Comparison of ENCODE assay signal across 19 mouse cellular contexts in genomic region chr8:122005422-122006204, GRCm38 (mm10). TPM values are rescaled to one million over a fixed set of nuclear protein-coding genes. Genes with fewer than 3 reads are reported as not detected.
A peak's percentile ranks its signal among the peaks of the same experiment; 100 is the strongest.
DNase-seq lines count a peak whose midpoint lies in the region; ATAC-seq and TF ChIP-seq lines count a peak whose summit lies in the region.
"Had no signal": no experiment of that assay in that cellular context is flagged by ENCODE, and none has a peak within 500 bp of the region (broad histone marks: within the 10 kb centered on the region; RNA-seq: fewer than 3 reads in every experiment).

No protein-coding gene starts in this region.

- no peaks in the 10 kb centered on the region for H3K4me1 ChIP-seq in embryonic facial prominence, embryonic 14.5 days (ENCODE audit: control insufficient read depth, insufficient read depth, low read length)
- H3K4me1 ChIP-seq in embryonic facial prominence, embryonic 10.5 days: no peaks in the 10 kb centered on the region
- no peaks in the 10 kb centered on the region for H3K4me1 ChIP-seq in kidney, postnatal 0 days (replicated peaks; ENCODE audit: insufficient read depth, low read length)
- 0 out of 2 replicates have a peak, but pooled peaks cover 6% of the 10 kb centered on the region for H3K4me1 ChIP-seq in liver, embryonic 12.5 days
- H3K4me1 ChIP-seq: embryonic facial prominence, embryonic 12.5 days; lung, embryonic 15.5 days had no signal

- H3K9ac ChIP-seq in embryonic facial prominence, embryonic 14.5 days (ENCODE audit: low read depth, low read length): no peak overlapping the region
- H3K9ac ChIP-seq in kidney, postnatal 0 days (ENCODE audit: low read depth, low read length): no peak overlapping the region
- no peak overlapping the region for H3K9ac ChIP-seq in liver, embryonic 12.5 days
- H3K9ac ChIP-seq: embryonic facial prominence, embryonic 12.5 days; forebrain, embryonic 12.5 days; heart, embryonic 15.5 days; lung, embryonic 15.5 days had no signal

- no peak overlapping the region for H3K27ac ChIP-seq in embryonic facial prominence, embryonic 14.5 days (replicated peaks; ENCODE audit: low read depth, low read length)
- no peak overlapping the region for H3K27ac ChIP-seq in embryonic facial prominence, embryonic 10.5 days (replicated peaks)
- H3K27ac ChIP-seq in kidney, postnatal 0 days: no peak overlapping the region
- no peak overlapping the region for H3K27ac ChIP-seq in liver, embryonic 12.5 days
- H3K27ac ChIP-seq: embryonic facial prominence, embryonic 12.5 days; forebrain, embryonic 12.5 days; heart, embryonic 15.5 days; hindbrain, embryonic 10.5 days; lung, embryonic 15.5 days; stomach, postnatal 0 days had no signal

- H3K4me3 ChIP-seq in embryonic facial prominence, embryonic 14.5 days (ENCODE audit: low read depth, low read length): no peak overlapping the region
- H3K4me3 ChIP-seq in embryonic facial prominence, embryonic 10.5 days: no peak overlapping the region
- H3K4me3 ChIP-seq in kidney, postnatal 0 days (replicated peaks; ENCODE audit: low read depth, low read length): no peak overlapping the region
- H3K4me3 ChIP-seq in liver, embryonic 12.5 days: no peak overlapping the region
- H3K4me3 ChIP-seq: embryonic facial prominence, embryonic 12.5 days; forebrain, embryonic 12.5 days; heart, embryonic 15.5 days; hindbrain, embryonic 10.5 days; lung, embryonic 15.5 days had no signal

- 90% methylated on average over 24 of the region's 25 CpGs for WGBS in embryonic facial prominence, embryonic 14.5 days
- WGBS in embryonic facial prominence, embryonic 10.5 days: 89% methylated on average over 25 of the region's 25 CpGs
- WGBS in kidney, postnatal 0 days: 74% methylated on average over 25 of the region's 25 CpGs
- WGBS in liver, embryonic 12.5 days (ENCODE audit: insufficient replicate concordance): 86% methylated on average over 25 of the region's 25 CpGs

- H3K27me3 ChIP-seq in embryonic facial prominence, embryonic 14.5 days (replicated peaks; ENCODE audit: control insufficient read depth, insufficient read depth, low read length): no peaks in the 10 kb centered on the region
- no peaks in the 10 kb centered on the region for H3K27me3 ChIP-seq in embryonic facial prominence, embryonic 10.5 days (replicated peaks; ENCODE audit: low read depth, poor library complexity, severe bottlenecking)
- no peaks in the 10 kb centered on the region for H3K27me3 ChIP-seq in kidney, postnatal 0 days (ENCODE audit: insufficient read depth, low read length)
- no peaks in the 10 kb centered on the region for H3K27me3 ChIP-seq in liver, embryonic 12.5 days (replicated peaks)
- H3K27me3 ChIP-seq: embryonic facial prominence, embryonic 12.5 days; forebrain, embryonic 12.5 days; heart, embryonic 15.5 days; lung, embryonic 15.5 days had no signal

- H3K36me3 ChIP-seq in embryonic facial prominence, embryonic 14.5 days (ENCODE audit: control insufficient read depth, insufficient read depth, low read length): peaks cover 81% of the 10 kb centered on the region
- H3K36me3 ChIP-seq in embryonic facial prominence, embryonic 10.5 days (replicated peaks): peaks cover 88% of the 10 kb centered on the region
- peaks cover 43% of the 10 kb centered on the region for H3K36me3 ChIP-seq in kidney, postnatal 0 days (ENCODE audit: insufficient read depth, low read length)
- peaks cover 91% of the 10 kb centered on the region for H3K36me3 ChIP-seq in liver, embryonic 12.5 days

- no peak for DNase-seq in embryonic facial prominence, embryonic 14.5 days (ENCODE audit: low spot score)
- DNase-seq in embryonic facial prominence, embryonic 10.5 days (ENCODE audit: low spot score): no peak
- DNase-seq in kidney, postnatal 0 days (ENCODE audit: low spot score): no peak
- no peak for DNase-seq in kidney, adult 11 months
- peak; percentile 39 for DNase-seq in brain, embryonic 14.5 days (ENCODE audit: low read depth)
- DNase-seq in cerebellum, postnatal 25 days: peak; percentile 46 to 70
- DNase-seq in frontal cortex, postnatal 14 days (ENCODE audit: low spot score in 2 of 2): no peak
- DNase-seq: kidney, adult 18-20 months; retina, postnatal 1 day; spleen, adult 18-20 months; thymus, postnatal 14 days had no signal

- no peaks in the 10 kb centered on the region for H3K9me3 ChIP-seq in embryonic facial prominence, embryonic 14.5 days (ENCODE audit: control insufficient read depth, low read length)
- no peaks in the 10 kb centered on the region for H3K9me3 ChIP-seq in embryonic facial prominence, embryonic 10.5 days
- H3K9me3 ChIP-seq in kidney, postnatal 0 days (replicated peaks; ENCODE audit: low read length): no peaks in the 10 kb centered on the region
- no peaks in the 10 kb centered on the region for H3K9me3 ChIP-seq in liver, embryonic 12.5 days (replicated peaks)
- H3K9me3 ChIP-seq: embryonic facial prominence, embryonic 12.5 days; forebrain, embryonic 12.5 days; heart, embryonic 15.5 days; hindbrain, embryonic 10.5 days; lung, embryonic 15.5 days had no signal

- no peak for TF ChIP-seq CTCF in kidney, postnatal 0 days (IDR thresholded peaks at IDR 0.05; ENCODE audit: low read depth)
- TF ChIP-seq CTCF in brain, embryonic 14.5 days (IDR thresholded peaks at IDR 0.05; ENCODE audit: borderline replicate concordance, extremely low read depth, insufficient read depth, insufficient read length): no peak

- peak; percentile 27; the same call in 1 of the 2 replicates for ATAC-seq in embryonic facial prominence, embryonic 14.5 days (ENCODE audit: low read depth)
- 0 out of 2 replicates have a peak, but pooled peaks have one; percentile 33 for ATAC-seq in kidney, postnatal 0 days (replicated peaks; ENCODE audit: low FRiP score, low read depth)
- no peak for ATAC-seq in liver, embryonic 12.5 days

- no peak for TF ChIP-seq POLR2A in brain, embryonic 14.5 days (IDR thresholded peaks at IDR 0.05; ENCODE audit: borderline replicate concordance, extremely low read depth, insufficient read depth, insufficient read length, poor library complexity, severe bottlenecking)

- no peak overlapping the region for H3K4me2 ChIP-seq in embryonic facial prominence, embryonic 14.5 days (ENCODE audit: low read depth, low read length)
- H3K4me2 ChIP-seq in kidney, postnatal 0 days (ENCODE audit: low read length): no peak overlapping the region
- H3K4me2 ChIP-seq in liver, embryonic 12.5 days: no peak overlapping the region
- H3K4me2 ChIP-seq: embryonic facial prominence, embryonic 12.5 days; forebrain, embryonic 12.5 days; heart, embryonic 15.5 days; liver, embryonic 11.5 days; lung, embryonic 15.5 days had no signal

RNA-seq across cellular contexts. Expression of gene Banp, which starts 56.1 kb away (rescaled TPM):
- polyA plus RNA-seq in embryonic facial prominence, embryonic 14.5 days (2014; fragmentation: Nextera tagmentation; extraction: Ambion mirVana): 32.1 and 34.9 TPM in 2 replicates
- polyA plus RNA-seq in embryonic facial prominence, embryonic 10.5 days (2016; fragmentation: Nextera tagmentation; extraction: Ambion mirVana): 55.2 and 64.8 TPM in 2 replicates
- 23.1 and 24.6 TPM in 2 replicates for polyA plus RNA-seq in kidney, postnatal 0 days (2015; fragmentation: Nextera tagmentation; extraction: Ambion mirVana)
- polyA plus RNA-seq in brain, embryonic 14.5 days (2012; rRNA removed): 114 and 148 TPM in 2 replicates
- polyA plus RNA-seq in liver, embryonic 12.5 days (2016; fragmentation: Nextera tagmentation; extraction: Ambion mirVana): 22.4 and 25.4 TPM in 2 replicates

Comparison
In these comparisons a context has a peak if more than half of its experiments do, and no peak if none do; other contexts are left out.
1. DNase-seq: peak in brain, embryonic 14.5 days (single experiment) and cerebellum, postnatal 25 days (2 of 2); none in embryonic facial prominence, embryonic 14.5 days (single experiment), embryonic facial prominence, embryonic 10.5 days (single experiment), kidney, postnatal 0 days (single experiment), kidney, adult 11 months (single experiment) and frontal cortex, postnatal 14 days (0 of 2).